Mouse (Mus musculus): ENCODE results near the gene Rftn1.
"Not testable (repeated sequence)": the region's sequence is repeated elsewhere in the genome, so short reads cannot be mapped to it uniquely, and the experiment has no call there.

Gene Rftn1

GRCm38 (mm10) chr17:50190131-50191015, at the start of gene Rftn1:
Gene Rftn1, minus strand, starts transcription at chr17:50190674.
- peak in 1 of 2 experiments; percentile 11 for DNase-seq (ENCODE audit: low spot score in 2 of 2)

- no peak for DNase-seq (ENCODE audit: low spot score in 2 of 2)
These were observed 47.5 kb upstream of the Rftn1 start for GRCm38 (mm10) chr17:50237818-50238610.

- peak; percentile 83 for DNase-seq (ENCODE audit: low spot score in 2 of 2)
These were observed 46.9 kb upstream of the Rftn1 start for GRCm38 (mm10) chr17:50237436-50237709.

- no peak for DNase-seq (ENCODE audit: low spot score in 2 of 2)
These were observed 46.4 kb upstream of the Rftn1 start for GRCm38 (mm10) chr17:50236702-50237435.

GRCm38 (mm10) chr17:50235943-50236701, 45.6 kb upstream of the Rftn1 start:
- DNase-seq (ENCODE audit: low spot score in 2 of 2): no peak

- DNase-seq (ENCODE audit: low spot score in 2 of 2): no peak
These were observed 43.5 kb upstream of the Rftn1 start for GRCm38 (mm10) chr17:50233956-50234355.

GRCm38 (mm10) chr17:50232821-50233220, 42.3 kb upstream of the Rftn1 start:
- DNase-seq (ENCODE audit: low spot score in 2 of 2): no peak

GRCm38 (mm10) chr17:50231206-50231605, 40.7 kb upstream of the Rftn1 start:
- no peak for DNase-seq (ENCODE audit: low spot score in 2 of 2)

- DNase-seq (ENCODE audit: low spot score in 2 of 2): no peak
These were observed 39.1 kb upstream of the Rftn1 start for GRCm38 (mm10) chr17:50229534-50229933.

- no peak for DNase-seq (ENCODE audit: low spot score in 2 of 2)
These were observed 36.9 kb upstream of the Rftn1 start for GRCm38 (mm10) chr17:50227366-50227765.

- no peak for DNase-seq (ENCODE audit: low spot score in 2 of 2)
These were observed 34.2 kb upstream of the Rftn1 start for GRCm38 (mm10) chr17:50224718-50225117.

GRCm38 (mm10) chr17:50217978-50218377, 27.5 kb upstream of the Rftn1 start:
- no peak for DNase-seq (ENCODE audit: low spot score in 2 of 2)

- DNase-seq (ENCODE audit: low spot score in 2 of 2): no peak
These were observed 24.6 kb upstream of the Rftn1 start for GRCm38 (mm10) chr17:50215104-50215503.

GRCm38 (mm10) chr17:50213117-50213516, 22.6 kb upstream of the Rftn1 start:
- no peak for DNase-seq (ENCODE audit: low spot score in 2 of 2)

GRCm38 (mm10) chr17:50211816-50212215, 21.3 kb upstream of the Rftn1 start:
- DNase-seq (ENCODE audit: low spot score in 2 of 2): no peak

GRCm38 (mm10) chr17:50209831-50210230, 19.4 kb upstream of the Rftn1 start:
- DNase-seq (ENCODE audit: low spot score in 2 of 2): no peak

- no peak for DNase-seq (ENCODE audit: low spot score in 2 of 2)
These were observed 17.9 kb upstream of the Rftn1 start for GRCm38 (mm10) chr17:50208137-50209045.

- not testable (repeated sequence) for DNase-seq (ENCODE audit: low spot score in 2 of 2)
These were observed 15.8 kb upstream of the Rftn1 start for GRCm38 (mm10) chr17:50206262-50206661.

GRCm38 (mm10) chr17:50205840-50206239, 15.4 kb upstream of the Rftn1 start:
- DNase-seq (ENCODE audit: low spot score in 2 of 2): not testable (repeated sequence)

- DNase-seq (ENCODE audit: low spot score in 2 of 2): no peak
These were observed 14.8 kb upstream of the Rftn1 start for GRCm38 (mm10) chr17:50205152-50205782.

Measured in frontal cortex, postnatal 25 days (tissue).